Mouse (Mus musculus) WW6 (cell line): Measurements from ENCODE around the gene Ntn4.

Experiments
- DNase-seq: peaks from one replicate; pipeline ENCODE4 v3.0.0-alpha.2; 2013; ENCODE audit warnings: low read depth, low spot score

Ntn4 gene

DNA sequence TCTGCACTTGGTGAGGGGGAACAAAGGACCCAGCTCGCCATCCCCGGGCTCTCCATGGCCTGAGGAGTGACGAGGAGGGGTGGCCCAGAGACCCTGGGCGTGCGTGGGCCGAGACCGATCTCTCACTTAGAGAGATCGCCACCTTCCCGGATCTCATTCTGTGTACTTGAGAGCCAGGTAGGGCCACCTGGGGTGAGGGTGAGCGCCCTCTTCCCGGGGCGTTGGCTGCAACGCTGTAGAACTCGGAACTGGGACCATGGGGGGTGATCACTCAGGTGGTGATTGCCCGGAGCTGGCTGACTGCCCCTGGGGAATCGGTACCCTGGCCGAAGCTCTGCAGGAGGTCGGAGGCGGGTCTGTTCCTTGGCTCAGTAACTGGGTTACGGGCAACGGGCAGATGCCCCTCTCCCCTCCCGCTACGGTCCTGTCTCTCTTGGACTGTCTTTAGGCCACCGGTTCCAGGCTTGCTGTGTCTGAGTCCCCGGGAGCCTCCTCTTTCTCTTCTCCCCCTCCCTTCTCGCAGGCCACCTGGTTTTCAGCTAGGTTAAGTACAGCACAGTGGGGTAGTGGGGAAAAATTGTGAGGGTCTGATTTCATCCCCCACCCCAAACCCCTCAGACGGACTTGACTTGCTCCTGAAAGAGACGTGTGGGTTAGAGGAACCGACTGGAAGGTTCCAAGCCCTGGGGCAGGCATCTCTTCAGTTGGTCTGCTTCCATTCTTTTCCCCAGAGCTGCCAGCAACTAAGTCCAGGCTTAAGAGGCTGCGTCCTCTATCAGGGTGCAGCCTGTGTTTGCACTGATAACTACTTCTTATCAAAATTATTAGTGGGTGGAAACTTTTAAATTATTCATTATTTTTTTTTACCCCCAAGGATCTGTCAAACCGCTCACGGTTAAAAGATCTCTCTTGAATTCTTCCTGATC is 1.6 kb downstream of the Ntn4 start:
- no peak for DNase-seq

DNA sequence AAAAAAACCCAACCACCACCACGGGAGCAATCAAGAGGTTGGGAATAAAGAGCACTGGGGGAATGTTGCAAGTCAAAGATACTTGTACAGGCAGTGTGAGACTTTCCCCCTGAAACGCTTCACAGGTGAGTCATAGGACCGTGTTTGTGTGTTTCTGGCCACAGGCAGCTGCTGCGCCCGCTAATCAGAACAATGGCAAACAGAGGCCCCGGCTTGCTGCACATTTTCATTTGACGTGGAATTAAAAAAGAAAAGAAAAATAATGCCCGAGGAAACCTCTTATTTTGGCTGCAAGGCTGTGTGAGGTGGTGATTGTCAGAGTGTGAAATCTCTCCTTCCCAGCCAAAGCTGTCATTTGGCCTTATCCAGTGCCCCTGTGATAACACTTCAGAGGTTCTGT is 2.4 kb downstream of the Ntn4 start:
- DNase-seq: no peak

DNA sequence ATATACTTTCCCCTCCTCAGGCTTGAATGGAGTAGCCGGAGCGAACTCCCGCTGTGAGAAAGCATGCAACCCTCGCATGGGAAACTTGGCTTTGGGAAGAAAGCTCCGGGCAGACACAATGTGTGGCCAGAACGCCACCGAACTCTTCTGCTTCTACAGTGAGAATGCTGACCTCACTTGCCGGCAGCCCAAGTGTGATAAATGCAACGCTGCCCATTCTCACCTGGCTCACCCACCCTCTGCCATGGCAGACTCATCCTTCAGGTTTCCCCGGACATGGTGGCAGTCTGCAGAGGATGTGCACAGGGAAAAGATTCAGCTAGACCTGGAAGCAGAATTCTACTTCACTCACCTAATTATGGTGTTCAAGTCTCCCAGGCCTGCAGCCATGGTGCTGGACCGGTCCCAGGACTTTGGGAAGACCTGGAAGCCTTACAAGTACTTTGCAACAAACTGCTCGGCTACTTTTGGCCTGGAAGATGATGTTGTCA is 4.0 kb downstream of the Ntn4 start:
- DNase-seq: no peak

DNA sequence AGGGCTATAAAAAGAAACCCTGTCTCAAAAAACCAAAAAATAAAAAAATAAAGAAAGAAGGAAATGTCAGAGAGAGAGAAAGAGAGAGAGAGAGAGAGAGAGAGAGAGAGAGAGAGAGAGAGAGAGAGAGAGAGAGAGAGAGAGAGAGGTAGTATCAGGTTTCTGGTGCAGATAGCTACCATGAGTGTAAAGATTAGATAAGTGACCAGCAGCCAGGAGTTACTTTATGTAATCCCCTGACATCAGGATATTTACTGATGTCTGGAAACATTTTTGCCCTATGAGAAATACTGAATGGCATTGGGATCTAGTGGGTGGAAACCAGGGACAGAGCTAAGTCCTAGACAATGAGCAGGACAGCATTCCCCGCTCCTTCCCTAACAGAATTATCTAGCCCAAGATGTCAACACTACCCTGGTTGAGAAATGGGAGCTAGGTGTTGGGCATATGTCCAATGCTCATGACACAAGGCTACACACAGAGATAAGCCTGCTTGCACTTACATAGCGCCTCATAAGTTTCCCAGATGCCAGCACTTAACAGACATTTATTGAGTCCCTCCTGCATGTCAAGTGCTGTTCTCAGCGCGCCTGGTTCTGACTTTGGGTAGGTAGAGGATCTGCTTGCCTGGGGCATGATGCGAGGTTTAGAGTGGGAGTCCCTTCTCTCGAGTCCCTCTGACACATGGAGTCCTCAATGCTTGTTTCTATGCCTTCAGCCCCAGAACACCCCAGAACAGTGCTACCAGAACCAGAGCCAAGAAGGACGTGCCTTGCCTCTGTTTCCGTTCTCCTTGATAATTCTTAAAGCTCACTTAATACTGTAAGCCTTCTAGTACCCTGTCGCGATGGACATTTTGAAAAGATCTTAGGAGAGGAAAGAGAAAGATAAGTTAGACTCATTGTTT is 7.4 kb downstream of the Ntn4 start:
- no peak for DNase-seq

DNA sequence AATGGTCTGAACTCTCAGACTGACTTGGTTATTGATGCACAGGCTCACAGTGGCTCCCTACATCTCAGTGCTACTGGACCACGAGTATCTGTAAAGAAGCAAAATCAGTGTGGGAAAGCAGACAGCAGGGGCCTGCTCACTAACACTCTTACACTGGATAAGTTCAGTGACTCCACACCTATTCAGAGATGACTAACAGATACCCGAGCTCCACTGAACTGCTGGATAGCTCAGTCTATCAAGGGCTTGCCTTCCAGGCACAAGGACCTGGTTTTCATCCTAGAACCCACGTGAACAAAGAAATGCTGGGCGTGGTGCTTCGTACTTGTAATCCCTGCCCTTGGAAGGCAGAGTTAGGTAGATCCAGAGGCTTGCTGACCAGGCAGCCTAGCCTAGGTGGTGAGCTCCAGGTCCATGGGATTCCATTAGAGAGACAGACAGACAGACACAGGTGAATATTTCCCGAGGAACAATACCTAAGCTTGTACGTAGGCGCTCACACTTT is 8.2 kb downstream of the Ntn4 start:
- DNase-seq: no peak

DNA sequence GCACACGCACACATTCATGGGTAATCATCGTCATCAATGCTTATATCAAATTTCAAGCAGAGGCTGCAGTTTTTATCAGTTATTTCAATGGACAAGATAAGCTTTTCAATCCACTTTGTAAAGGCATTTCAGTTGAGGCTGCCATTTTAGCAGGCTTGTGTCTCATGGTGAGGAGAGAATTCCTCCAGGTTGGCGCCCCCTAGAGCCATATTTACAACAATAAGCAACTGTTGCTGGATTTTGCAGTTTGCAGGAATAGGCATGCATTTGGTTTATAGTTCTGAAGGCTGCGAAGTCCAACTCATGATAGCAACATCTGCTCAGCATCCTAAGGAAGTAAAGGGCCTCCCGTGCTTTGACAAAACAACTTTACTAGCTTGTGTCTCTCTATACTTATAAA is 8.6 kb downstream of the Ntn4 start:
- no peak for DNase-seq

DNA sequence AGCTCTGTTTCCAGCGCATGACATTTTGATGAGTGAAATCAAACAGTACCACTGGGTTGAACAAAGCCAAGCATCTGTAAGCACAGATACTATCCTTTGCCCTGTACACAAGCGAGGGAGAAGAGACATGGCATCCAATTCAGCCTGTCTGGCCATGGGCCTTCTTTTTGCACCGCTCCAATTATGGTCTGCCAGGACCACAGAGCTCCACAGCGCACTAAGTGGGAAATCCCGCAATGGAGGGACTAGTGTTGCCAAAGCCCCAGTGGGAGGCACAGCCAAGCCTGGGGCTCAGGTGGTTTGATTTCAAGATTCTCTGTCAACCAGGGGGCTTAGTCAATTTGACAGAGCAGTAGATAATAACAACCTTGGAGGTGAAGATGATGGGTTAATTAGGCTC is 9.1 kb downstream of the Ntn4 start:
- DNase-seq: no peak

DNA sequence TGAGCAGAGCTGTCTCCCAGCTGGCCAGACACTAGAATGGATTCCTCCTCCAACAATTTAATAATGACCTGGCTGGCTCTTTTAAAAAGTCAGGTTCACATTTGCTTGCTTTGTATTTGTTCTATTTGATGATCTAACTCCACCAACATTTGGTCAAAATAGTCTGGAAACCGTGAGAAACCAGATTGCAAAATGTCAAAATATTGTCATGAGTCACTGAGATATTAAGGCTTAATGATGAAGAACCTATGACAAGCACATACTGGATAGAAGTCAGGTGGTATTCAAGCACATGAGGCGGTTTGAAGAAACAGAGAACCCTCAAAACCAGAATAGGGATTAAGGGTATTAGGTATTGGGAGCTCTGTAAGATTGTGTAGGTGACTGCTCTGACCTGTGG is 12.8 kb downstream of the Ntn4 start:
- no peak for DNase-seq

DNA sequence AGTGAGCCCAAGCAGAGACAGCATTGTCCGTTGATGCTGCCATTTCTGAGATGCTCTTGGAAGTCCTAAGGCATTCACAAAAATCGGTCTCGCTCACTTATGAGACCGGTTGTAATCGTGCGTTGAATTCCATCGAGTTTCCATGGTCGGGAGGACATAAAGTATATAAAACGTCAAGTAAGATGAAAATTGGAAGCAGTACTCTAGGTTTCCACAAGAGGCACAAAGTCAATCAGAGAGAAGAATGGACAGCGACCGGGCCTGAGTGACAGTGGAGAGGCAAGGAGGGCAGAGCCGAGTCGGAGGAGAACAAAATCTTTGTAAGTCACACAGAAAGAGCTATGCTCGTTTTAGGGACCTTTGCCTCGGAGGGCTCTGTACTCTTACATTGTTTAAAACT is 14.9 kb downstream of the Ntn4 start:
- DNase-seq: no peak

DNA sequence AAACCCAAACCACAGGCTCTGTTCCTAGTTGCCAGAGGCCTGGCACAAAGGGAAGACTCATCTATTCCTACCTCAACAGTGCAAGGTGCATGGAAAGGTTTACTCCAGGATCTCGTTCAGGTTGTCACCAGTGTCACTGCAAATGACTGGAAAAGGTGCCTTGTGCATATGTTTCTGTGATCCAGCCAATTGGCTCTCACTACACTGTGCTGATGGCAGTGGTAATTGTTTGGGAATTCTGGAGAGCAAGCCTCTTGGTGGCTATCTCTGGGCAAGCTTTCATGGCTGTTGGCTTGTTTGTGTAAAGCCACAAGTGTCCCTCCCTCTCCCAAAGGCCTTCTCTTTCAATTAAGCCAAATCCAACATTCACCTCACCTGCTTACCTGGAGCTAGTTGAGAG is 19.3 kb downstream of the Ntn4 start:
- DNase-seq: no peak

DNA sequence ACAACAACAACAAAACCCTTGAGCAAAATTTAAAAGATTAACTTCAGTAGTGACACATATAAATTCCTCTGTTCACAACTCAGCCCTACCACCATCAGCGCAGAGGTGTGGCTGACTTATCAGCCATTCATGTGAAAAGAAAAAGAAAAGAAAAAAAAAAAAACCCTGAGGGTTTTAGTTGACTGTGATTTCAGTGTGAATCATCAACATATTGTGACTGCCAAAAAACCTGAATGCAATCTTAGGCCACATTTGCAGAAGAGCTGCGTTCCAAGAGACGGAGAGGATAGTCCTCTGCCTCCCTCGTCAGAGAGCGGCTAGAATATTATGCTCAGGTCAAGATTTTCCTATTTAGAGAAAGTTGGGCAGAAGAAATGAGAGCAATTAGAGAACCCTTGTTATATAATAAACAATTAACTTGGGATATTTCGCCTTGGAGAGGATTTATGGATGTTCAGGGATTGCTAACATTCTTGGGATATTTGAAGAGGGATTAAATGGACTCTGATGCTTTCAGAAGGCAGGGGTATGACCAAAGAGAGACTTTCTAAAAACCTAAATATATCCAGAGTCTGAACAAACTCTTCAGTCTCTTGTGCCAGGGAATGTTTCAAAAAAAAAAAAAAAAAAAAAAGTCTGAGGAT is 21.0 kb downstream of the Ntn4 start:
- no peak for DNase-seq

DNA sequence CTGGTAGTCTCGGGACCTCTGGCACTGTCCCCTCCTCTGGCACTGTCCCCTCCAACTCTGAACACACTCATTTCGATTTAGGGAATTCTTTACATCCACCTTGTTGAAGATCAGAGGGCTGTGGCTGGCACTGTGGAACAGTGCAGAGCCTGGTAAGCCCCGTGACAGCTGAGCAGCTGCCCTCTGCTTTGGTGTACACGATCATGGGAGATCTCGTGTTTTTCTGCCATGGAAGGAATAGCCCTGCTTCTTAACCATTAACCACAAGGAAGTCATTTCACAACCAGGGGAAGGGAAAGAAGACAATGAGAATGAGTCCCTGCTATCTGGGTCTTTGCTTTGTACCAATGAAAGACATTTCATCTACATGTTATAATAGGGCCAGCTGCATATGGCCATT is 21.5 kb downstream of the Ntn4 start:
- DNase-seq: no peak

DNA sequence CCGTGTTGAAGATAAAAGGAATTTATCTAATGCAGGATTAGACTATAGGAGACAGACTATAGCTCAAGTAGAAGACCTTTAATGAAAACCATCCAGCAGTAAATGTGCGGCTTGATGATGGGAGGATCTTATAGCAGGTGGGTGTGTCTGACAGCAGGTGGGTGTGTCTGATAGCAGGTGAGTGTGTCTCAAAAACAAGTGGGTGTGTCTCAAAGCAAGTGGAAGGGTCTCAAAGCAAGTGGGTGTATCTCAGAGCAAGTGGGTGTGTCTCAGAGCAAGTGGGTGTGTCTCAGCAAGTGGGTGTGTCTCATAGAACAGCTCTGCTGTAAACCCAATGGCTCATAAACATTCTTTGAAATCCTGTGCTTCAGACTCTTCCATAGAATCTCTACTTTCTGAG is 25.7 kb downstream of the Ntn4 start:
- DNase-seq: peak; percentile 70

DNA sequence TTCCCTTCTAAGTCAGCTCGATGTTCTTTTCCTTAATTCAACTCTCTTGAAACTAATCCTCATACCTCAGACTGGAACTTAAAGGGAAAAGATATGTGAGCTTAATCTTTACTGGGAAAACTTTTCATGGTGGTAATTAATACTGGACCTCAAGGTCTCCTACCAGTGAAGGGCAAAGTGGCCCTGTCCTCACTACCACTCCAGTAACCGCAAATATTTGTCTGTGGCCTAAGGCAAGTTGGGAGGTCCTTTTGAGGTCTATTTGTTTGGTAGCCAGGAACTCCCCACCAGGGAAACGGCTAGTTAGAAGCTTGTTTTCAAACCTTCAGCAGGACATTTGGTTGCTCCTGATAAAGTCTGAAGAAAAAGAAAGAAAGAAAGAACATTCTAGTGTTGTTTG is 26.5 kb downstream of the Ntn4 start:
- no peak for DNase-seq

DNA sequence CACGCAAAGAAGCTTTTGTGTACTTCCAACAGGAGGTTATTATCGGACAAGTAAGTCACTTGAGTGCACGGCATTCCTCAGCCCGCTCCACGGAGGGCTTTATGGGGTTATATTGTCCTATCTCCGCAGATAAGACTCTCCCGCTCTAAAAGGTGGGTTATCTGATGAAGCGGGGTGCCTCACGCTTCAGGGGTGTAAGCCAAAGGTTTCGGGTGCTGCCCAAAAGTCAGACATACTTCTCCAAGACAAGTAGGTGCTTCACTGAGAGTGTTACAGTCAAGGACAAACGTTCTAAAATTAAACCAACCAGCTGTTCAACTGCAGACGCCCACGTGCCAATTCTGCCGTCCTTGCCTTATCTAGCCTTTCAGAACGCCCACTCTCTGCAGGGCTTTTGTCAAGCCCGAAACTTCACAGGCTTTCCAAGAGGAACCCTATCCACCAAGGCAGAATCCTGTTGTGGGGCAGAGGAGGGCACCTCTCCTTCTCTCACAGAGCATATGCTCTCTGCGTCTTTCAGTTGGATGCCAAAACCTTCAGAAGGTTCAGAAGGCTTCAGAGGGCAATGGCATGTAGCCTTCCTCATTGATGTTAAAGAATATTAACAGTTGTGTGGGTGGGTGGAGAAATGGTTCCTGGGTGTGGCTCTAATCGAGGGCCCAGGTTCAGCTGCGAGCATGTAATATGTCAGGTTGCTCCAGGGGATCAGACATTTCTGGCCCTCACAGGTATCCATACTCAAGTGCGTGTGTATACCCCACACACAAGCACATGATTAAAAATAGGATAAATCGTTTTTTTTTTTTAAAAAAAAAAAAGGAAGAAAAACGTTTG is 32.4 kb downstream of the Ntn4 start:
- DNase-seq: no peak

DNA sequence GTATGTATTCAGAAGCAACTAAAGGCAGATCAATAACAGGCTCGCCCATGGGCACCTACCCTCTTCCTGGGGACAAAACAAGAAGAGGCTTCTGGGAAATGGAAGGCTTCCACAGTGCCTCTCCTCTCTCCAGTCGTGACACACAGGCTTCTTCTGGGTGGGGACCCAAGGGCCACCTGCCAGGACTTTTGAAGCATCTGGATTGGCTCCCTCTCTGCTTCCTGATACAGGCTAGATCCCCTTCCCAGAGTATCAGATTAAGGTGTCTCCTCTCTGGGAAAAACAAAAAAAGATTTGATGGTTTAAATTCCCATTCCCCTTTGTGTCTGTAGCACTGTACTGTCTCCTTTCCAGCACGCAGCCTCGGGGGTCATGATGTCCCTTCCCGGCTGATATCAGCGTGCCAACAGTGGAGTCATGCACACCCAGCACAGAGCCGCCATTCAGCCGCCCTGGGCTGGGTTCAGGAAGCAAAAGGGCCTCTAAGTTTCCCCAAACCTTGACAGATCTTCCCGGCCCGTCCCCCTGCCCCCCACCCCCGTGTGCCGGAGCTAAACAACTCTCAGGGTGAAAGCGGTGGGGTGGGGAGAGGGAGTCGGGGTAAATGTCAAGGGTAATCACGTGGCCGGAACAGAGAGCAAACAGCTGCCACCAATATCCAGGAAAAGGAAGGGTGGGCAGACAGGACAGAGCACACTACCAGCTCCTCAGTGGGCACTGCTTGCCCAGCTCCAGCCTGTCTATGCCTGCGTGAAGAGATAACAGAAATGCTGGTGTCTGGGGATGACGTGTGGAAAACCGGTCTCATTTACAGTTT is 38.9 kb downstream of the Ntn4 start:
- no peak for DNase-seq

DNA sequence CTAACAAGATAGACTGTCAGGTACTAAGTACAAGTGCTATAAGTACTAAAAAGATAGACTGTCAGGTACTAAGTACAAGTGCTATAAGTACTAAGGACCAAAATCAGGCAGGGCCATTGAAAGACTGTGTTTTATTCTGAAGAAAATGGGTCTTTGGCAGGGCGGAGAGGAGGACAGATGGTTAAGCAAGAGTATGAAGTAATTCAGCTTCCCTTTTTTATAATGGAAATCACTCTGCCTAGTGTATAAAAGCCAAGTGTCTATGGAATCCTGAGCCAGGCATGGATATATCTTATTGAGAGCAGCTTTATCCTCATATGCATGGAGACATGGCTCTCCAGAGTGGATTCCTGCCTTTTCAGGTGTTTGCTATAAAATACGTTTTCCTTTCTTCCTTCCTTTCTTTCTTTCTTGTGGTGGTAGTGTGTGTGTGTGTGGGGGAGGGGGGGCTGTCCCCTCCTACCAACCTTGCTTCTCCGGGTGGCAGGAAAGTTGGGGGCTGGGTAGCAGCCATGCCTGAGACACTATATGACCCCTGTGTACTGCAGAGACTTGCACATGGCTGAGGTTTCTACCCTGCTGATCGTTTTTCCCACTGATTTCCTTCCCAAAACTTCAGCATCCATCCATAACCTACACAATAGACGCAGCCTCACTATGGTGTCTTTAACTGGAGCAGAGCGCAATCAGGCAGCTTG is 40.3 kb downstream of the Ntn4 start:
- DNase-seq: no peak

DNA sequence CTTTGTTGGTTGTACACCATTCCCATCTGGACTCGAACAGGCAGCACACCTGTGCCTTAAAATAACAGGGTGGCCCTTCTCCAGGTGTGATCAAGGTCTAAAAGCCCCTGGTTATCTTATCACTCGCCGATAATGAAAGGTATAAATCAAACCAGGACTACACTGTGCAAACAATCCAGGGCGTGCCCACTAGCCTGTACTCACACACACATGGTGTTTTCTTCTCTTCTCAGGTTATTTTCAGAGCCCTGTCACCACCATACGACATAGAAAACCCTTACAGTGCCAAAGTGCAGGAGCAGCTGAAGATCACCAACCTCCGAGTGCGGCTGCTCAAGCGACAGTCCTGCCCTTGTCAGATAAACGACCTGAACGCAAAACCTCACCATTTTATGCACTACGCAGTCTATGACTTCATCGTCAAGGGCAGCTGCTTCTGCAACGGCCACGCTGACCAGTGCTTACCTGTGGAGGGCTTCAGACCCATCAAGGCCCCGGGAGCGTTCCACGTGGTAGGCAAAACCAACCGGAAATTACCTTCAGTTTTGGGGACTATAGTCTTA is 41.8 kb downstream of the Ntn4 start:
- no peak for DNase-seq

DNA sequence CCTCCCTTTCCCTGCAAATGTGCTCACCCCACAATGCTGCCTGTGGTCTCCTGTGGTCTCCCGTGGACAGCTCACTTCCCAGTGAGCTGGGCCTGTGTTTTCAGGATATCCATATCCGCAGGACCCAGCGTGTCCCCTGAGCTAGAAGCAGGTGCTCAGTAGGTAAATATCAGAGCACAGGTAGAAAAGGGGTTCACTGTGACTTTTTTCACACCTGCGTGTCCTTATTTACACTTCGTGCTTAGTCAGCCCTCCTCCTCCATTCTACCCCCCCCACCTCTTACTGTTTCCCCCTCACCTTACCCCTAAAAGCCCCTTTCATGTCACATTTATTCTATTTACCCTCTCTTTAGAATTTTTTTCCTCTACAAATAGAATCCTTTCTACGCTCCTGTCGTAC is 42.7 kb downstream of the Ntn4 start:
- DNase-seq: no peak
